Mouse (Mus musculus): ENCODE results near the gene Irgq. TPM values are rescaled to one million over a fixed set of nuclear protein-coding genes. Genes with fewer than 3 reads are reported as not detected.

Gene Irgq
- polyA plus RNA-seq, 1 experiment, result 3.4 TPM

- WGBS, result 86% methylated on average over 4 of the region's 4 CpGs
- Histone ChIP-seq H3K4me3 (replicated peaks; ENCODE audit: control insufficient read depth, low read depth, low read length) (no peak overlapping the region), H3K4me1 (ENCODE audit: control insufficient read depth, insufficient read depth, low read length) (no peaks in the 10 kb centered on the region; the same call in 1 of the 2 replicates), H3K27ac (ENCODE audit: control insufficient read depth, insufficient read depth, low read depth, low read length, poor library complexity) (no peak overlapping the region)
- TF ChIP-seq POLR2A (IDR thresholded peaks at IDR 0.05; ENCODE audit: borderline replicate concordance, control insufficient read depth, low read depth, low read length) (no peak), CTCF (IDR thresholded peaks at IDR 0.05; ENCODE audit: control insufficient read depth, insufficient read depth, low read length) (no peak)
Measured at GRCm38 (mm10) chr7:24561450-24561849, 31.0 kb downstream of the Irgq start.

- no peak overlapping the region for H3K27ac ChIP-seq (ENCODE audit: control insufficient read depth, insufficient read depth, low read depth, low read length, poor library complexity)
- H3K4me3 ChIP-seq (replicated peaks; ENCODE audit: control insufficient read depth, low read depth, low read length), result no peak overlapping the region
- TF ChIP-seq CTCF (IDR thresholded peaks at IDR 0.05; ENCODE audit: control insufficient read depth, insufficient read depth, low read length), result no peak
- TF ChIP-seq POLR2A (IDR thresholded peaks at IDR 0.05; ENCODE audit: borderline replicate concordance, control insufficient read depth, low read depth, low read length), result no peak
- WGBS, result 85% methylated on average over 8 of the region's 8 CpGs
- H3K4me1 ChIP-seq (ENCODE audit: control insufficient read depth, insufficient read depth, low read length), result no peaks in the 10 kb centered on the region; the same call in 1 of the 2 replicates
Measured at GRCm38 (mm10) chr7:24563191-24563836, 32.8 kb downstream of the Irgq start.

- 84% methylated on average over 4 of the region's 4 CpGs for WGBS
- Histone ChIP-seq H3K4me3 (replicated peaks; ENCODE audit: control insufficient read depth, low read depth, low read length) (no peak overlapping the region), H3K27ac (ENCODE audit: control insufficient read depth, insufficient read depth, low read depth, low read length, poor library complexity) (no peak overlapping the region), H3K4me1 (ENCODE audit: control insufficient read depth, insufficient read depth, low read length) (no peaks in the 10 kb centered on the region; the same call in 1 of the 2 replicates)
- TF ChIP-seq POLR2A (IDR thresholded peaks at IDR 0.05; ENCODE audit: borderline replicate concordance, control insufficient read depth, low read depth, low read length) (no peak), CTCF (IDR thresholded peaks at IDR 0.05; ENCODE audit: control insufficient read depth, insufficient read depth, low read length) (no peak)
Measured at GRCm38 (mm10) chr7:24563837-24564206, 33.3 kb downstream of the Irgq start.

- 61% methylated on average over 6 of the region's 6 CpGs for WGBS
- TF ChIP-seq POLR2A (IDR thresholded peaks at IDR 0.05; ENCODE audit: borderline replicate concordance, control insufficient read depth, low read depth, low read length) (no peak), CTCF (IDR thresholded peaks at IDR 0.05; ENCODE audit: control insufficient read depth, insufficient read depth, low read length) (peak; percentile 96)
- Histone ChIP-seq H3K4me1 (ENCODE audit: control insufficient read depth, insufficient read depth, low read length) (no peaks in the 10 kb centered on the region; the same call in 1 of the 2 replicates), H3K27ac (ENCODE audit: control insufficient read depth, insufficient read depth, low read depth, low read length, poor library complexity) (no peak overlapping the region), H3K4me3 (replicated peaks; ENCODE audit: control insufficient read depth, low read depth, low read length) (no peak overlapping the region)
Measured at GRCm38 (mm10) chr7:24564607-24565265, 34.2 kb downstream of the Irgq start.

- H3K4me1 ChIP-seq (ENCODE audit: control insufficient read depth, insufficient read depth, low read length), result no peaks in the 10 kb centered on the region; the same call in 1 of the 2 replicates
- TF ChIP-seq POLR2A (IDR thresholded peaks at IDR 0.05; ENCODE audit: borderline replicate concordance, control insufficient read depth, low read depth, low read length) (no peak), CTCF (IDR thresholded peaks at IDR 0.05; ENCODE audit: control insufficient read depth, insufficient read depth, low read length) (no peak)
- no peak overlapping the region for H3K27ac ChIP-seq (ENCODE audit: control insufficient read depth, insufficient read depth, low read depth, low read length, poor library complexity)
- WGBS, result 92% methylated on average over 11 of the region's 11 CpGs
- H3K4me3 ChIP-seq (replicated peaks; ENCODE audit: control insufficient read depth, low read depth, low read length), result no peak overlapping the region
Measured at GRCm38 (mm10) chr7:24565627-24566026, 35.1 kb downstream of the Irgq start.

DNA sequence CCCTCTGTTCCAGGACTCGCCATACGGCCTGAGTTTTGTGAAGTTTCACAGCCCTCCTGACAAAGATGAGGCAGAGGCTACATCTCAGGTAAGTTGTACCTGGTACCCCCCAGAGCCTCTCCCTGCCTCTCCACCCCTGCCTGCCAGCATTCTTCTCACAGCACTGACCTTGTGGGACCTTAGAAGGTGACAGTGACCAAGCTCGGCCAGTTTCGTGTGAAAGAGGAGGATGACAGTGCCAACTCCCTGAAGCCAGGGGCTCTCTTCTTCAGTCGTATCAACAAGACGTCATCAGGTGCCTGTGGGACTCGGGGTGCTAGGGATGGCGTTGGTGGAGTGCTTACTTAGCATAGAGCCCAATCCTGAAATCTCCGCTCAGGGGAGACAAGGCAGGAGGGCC, 35.7 kb downstream of the Irgq start:
- no peak overlapping the region for H3K27ac ChIP-seq (ENCODE audit: control insufficient read depth, insufficient read depth, low read depth, low read length, poor library complexity)
- 91% methylated on average over 9 of the region's 9 CpGs for WGBS
- no peak overlapping the region for H3K4me3 ChIP-seq (replicated peaks; ENCODE audit: control insufficient read depth, low read depth, low read length)
- TF ChIP-seq CTCF (IDR thresholded peaks at IDR 0.05; ENCODE audit: control insufficient read depth, insufficient read depth, low read length), result no peak
- TF ChIP-seq POLR2A (IDR thresholded peaks at IDR 0.05; ENCODE audit: borderline replicate concordance, control insufficient read depth, low read depth, low read length), result no peak
- H3K4me1 ChIP-seq (ENCODE audit: control insufficient read depth, insufficient read depth, low read length), result no peaks in the 10 kb centered on the region; the same call in 1 of the 2 replicates

- TF ChIP-seq CTCF (IDR thresholded peaks at IDR 0.05; ENCODE audit: control insufficient read depth, insufficient read depth, low read length) (no peak), POLR2A (IDR thresholded peaks at IDR 0.05; ENCODE audit: borderline replicate concordance, control insufficient read depth, low read depth, low read length) (no peak)
- Histone ChIP-seq H3K4me1 (ENCODE audit: control insufficient read depth, insufficient read depth, low read length) (no peaks in the 10 kb centered on the region), H3K4me3 (replicated peaks; ENCODE audit: control insufficient read depth, low read depth, low read length) (no peak overlapping the region), H3K27ac (ENCODE audit: control insufficient read depth, insufficient read depth, low read depth, low read length, poor library complexity) (no peak overlapping the region)
- 83% methylated on average over 4 of the region's 4 CpGs for WGBS
Measured at GRCm38 (mm10) chr7:24568512-24568911, 38.0 kb downstream of the Irgq start.

- Histone ChIP-seq H3K4me3 (replicated peaks; ENCODE audit: control insufficient read depth, low read depth, low read length) (no peak overlapping the region), H3K27ac (ENCODE audit: control insufficient read depth, insufficient read depth, low read depth, low read length, poor library complexity) (no peak overlapping the region), H3K4me1 (ENCODE audit: control insufficient read depth, insufficient read depth, low read length) (no peaks in the 10 kb centered on the region)
- TF ChIP-seq CTCF (IDR thresholded peaks at IDR 0.05; ENCODE audit: control insufficient read depth, insufficient read depth, low read length) (no peak), POLR2A (IDR thresholded peaks at IDR 0.05; ENCODE audit: borderline replicate concordance, control insufficient read depth, low read depth, low read length) (no peak)
- 71% methylated on average over 4 of the region's 4 CpGs for WGBS
Measured at GRCm38 (mm10) chr7:24571071-24571470, 40.6 kb downstream of the Irgq start.
